Mouse (Mus musculus): ENCODE data around the gene Gm17332.
"Not testable (repeated sequence)": the region's sequence is repeated elsewhere in the genome, so short reads cannot be mapped to it uniquely, and the experiment has no call there.

The Gm17332 gene

GRCm38 (mm10) chr11:31182362-31182761 lies at the start of gene Gm17332:
Gm17332 (minus strand) TSS chr11:31182462.
- no peak for DNase-seq

- DNase-seq: no peak
Measured at GRCm38 (mm10) chr11:31229966-31230365, 47.7 kb upstream of the Gm17332 start.

GRCm38 (mm10) chr11:31225359-31225758 lies 43.1 kb upstream of the Gm17332 start:
- DNase-seq: no peak

- DNase-seq: no peak
Measured at GRCm38 (mm10) chr11:31218009-31218408, 35.7 kb upstream of the Gm17332 start.

- no peak for DNase-seq
Measured at GRCm38 (mm10) chr11:31195621-31196363, 13.5 kb upstream of the Gm17332 start.

- DNase-seq: no peak
Measured at GRCm38 (mm10) chr11:31194761-31195160, 12.5 kb upstream of the Gm17332 start.

- no peak for DNase-seq
Measured at GRCm38 (mm10) chr11:31170052-31170646, 12.1 kb downstream of the Gm17332 start.

- DNase-seq: no peak
Measured at GRCm38 (mm10) chr11:31169161-31170051, 12.9 kb downstream of the Gm17332 start.

GRCm38 (mm10) chr11:31168831-31169160 lies 13.5 kb downstream of the Gm17332 start:
- no peak for DNase-seq

GRCm38 (mm10) chr11:31157021-31157420 lies 25.2 kb downstream of the Gm17332 start:
- DNase-seq: no peak

GRCm38 (mm10) chr11:31138394-31138793 lies 43.9 kb downstream of the Gm17332 start:
- DNase-seq: not testable (repeated sequence)

GRCm38 (mm10) chr11:31134824-31135223 lies 47.4 kb downstream of the Gm17332 start:
- DNase-seq: not testable (repeated sequence)

GRCm38 (mm10) chr11:31133726-31134125 lies 48.5 kb downstream of the Gm17332 start:
- DNase-seq: not testable (repeated sequence)

Data from lung, postnatal 4 days (tissue).